Mouse (Mus musculus): ENCODE results near the gene Msl3l2.

Gene Msl3l2

DNA sequence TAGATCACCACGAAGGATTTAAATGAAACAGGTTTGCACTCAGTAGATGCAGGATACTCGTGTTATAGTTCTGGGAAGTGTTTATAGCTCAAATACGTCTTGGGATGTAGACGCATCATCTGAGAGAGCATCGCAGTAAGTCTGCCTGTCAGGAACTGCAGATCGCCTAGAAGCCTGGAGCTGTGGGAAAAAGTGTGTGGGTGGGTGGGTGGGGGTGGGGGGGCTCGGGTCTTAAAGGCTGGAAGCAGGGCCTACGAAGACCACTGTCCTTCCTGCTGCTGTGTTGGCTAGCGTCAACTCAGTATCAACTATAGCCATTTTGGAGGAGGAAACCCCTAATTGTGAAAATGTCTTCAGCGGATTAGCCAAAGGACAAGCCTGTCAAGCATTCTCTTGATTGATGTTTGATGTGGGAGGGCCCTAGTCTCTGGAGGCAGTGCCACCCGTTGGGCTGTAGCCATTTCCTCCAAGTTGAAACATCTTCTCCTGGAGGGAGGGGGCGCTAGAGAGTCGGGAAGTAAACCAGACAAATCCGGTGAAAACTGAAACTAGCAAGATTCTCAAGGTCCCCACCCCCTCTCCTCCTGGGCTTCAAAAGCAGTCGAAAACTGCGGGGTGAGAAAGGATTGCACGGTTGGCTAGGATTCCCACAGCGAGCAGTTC, at the start of gene Msl3l2:
Gene Msl3l2, plus strand, starts transcription at position 585 of the 663 bp plus-strand sequence.
- peak; percentile 86 for DNase-seq

DNA sequence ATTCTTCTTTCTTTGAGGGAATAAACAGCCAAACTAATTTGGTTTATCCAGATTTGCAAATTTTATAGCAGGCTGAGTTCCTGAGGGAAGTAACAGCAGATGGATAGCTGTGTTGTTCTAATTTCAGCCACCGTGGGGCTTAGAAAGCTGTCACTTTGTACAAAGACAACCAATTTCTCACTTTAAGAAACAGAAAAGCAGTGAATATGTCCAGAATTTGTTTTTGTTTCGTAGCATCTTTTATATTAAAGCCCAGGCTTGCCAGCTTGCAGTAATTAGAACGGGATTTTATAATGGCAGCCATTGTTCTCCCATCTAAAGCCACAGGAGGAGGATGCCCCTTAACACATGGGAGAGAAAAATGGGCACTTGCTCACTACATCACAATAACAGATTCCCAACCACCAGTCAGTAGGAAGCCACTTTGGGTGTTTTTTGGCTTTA, 47.7 kb upstream of the Msl3l2 start:
- DNase-seq: no peak

DNA sequence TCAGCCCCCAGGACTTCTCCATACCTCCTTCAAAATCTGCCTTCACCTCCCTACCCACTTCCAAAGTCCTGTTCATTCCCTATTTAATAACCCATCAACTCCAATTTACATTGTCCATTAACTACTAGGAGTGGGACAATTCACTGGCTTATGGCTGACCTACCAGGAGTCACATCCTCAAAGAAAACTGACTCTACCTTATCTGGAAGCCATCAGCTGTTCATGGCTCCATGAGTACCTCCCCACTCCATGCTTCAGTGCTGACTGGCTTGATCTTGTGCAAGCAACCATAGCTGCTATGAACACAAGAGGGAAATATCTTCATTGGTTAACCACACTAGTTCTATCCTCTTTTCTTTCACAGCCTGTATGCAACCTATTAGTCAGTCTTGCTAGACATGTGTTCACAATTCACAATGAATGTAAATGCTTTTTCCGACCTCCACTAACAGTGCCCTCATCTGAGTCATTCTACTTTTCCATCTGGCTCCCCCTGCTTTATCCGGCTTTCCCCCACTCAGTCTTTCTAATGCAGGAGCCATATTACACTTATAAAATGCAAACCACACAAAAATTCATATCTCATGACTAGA, 45.4 kb upstream of the Msl3l2 start:
- DNase-seq: no peak

DNA sequence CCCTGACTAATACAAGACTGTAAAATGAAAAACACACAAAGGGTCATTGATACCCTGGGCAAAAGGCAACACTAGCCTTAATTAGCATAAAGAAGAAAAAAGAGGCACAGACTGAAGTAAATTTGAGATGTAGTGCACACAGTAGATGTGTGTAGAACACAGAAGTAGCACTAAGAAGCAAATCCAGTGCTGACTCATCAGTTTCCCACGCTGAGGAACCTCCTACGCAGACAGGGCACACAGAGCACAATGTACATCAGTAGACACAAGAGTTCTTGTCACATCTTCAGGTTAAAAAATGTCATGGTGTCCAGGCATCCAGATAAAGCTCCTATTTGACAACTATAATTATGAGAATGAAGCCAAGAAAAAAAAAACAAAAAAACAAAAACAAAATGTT, 44.0 kb upstream of the Msl3l2 start:
- DNase-seq: no peak

DNA sequence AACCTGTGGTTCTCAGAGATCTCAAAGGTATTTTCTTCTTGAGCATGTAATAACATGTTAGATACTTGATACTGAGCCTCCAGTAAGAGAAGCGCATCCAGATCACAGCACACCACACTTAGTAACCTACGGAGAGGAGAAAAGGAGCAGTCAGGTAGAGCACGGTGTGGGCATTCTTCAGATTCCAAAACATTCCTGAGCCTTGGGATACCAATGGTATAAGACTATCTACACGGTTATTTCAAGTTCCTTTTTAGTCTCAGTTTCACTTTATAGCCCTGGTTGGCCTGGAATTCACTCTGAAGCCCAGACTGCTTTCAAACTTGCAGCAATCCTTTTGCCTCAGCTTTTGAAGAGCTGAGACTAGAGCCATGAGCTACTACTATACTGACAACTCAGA, 17.0 kb upstream of the Msl3l2 start:
- no peak for DNase-seq

DNA sequence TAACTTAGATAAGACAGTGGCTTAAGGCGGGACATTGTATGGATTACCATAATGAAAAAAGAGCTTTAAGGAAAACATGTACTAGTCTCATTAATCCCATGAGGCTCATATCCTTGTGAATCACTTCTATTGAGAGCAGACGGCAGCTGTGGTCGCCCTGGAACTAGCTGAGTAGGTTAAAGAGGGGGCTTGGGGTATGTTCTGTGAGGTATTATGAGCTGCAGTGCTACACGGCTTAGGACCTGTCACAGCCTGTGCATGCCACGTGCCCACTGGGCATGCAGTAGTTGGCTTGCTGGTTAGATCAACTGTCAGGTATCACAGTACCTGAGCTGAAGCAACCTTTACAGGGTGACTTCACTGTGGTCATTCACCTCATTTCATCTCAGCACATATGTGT, 12.1 kb upstream of the Msl3l2 start:
- no peak for DNase-seq

DNA sequence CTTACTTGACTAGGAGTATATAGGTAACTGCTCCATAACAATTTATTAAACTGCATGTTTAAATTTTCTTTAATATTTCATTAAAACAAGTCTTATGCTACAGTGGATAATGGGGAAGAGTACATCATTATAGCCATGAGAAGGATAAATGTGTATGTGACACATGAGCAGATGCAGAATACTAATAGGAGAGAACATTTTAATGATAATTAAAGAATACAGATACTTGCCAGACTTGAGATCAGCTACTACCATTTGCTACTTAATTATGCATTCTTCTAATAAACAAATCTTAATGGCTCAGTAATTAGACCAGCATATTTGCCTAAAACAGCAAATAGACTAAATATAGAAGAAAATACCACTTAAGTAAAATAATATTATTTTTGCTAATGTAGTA, 10.0 kb upstream of the Msl3l2 start:
- no peak for DNase-seq

DNA sequence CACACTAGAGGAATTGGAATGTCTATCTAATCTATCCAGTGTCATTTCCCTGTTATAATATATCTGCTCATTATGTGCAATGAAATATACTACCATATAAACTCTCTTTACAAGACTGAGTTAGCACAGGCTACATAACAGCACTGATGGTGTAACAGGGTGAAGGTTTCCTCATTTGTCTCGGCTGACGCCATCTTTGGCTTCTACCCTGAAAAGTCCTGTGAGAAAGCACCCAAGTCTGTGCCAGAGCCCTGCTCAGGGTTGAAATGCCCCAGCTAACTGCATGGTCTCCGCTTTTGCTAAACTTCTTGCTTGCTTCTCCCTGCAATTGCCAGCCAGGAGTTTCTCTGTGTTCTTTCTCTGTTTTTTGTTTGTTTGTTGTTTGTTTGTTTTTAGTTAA, 7.6 kb upstream of the Msl3l2 start:
- no peak for DNase-seq

DNA sequence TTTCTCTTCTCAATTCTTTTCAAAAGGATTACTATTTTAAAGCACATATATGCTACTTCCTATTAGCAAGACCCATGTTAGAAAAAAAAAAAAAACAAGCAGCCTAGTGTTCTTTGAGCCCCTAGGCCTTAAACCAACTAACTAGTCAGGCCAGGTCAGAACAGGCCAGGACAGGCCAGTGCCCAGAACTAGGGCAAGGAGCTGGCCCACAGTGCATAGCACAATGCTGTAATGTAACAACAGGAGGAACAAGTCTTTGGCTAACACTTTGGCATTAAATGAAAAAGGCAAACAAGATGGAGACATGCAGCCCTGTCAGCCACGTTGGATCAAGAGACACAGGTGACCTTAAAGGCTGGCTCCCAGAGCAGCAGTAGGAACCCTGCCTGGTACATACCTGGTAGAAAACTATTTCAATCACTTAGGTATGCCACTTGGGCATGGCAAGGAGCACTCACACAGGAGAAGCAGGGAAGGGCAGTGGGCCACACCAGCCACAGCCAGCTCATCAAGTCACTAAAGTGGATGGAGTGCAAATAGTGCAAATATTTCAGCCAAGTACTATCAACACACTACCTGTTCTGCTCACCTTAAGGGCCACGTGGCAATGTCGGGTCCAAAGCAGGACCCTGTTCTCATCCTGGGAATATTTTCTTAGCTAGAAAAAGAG, 6.9 kb upstream of the Msl3l2 start:
- DNase-seq: no peak

DNA sequence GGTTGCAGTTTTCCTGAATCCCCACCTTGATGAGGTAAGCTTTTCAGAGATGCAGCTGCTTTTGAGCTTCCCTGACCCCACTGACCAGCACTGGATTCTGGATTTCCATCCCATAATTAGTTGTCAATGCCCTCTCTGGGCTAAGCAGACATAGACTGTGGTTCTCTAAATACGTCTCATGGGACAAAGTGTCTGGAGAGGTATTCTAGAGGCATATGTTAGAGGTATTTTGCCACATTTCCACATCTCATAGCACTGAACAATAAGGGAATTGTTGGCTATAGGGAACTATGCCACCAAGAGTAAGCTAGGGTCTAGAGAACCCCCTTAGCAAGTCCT, 248 bp downstream of the Msl3l2 start:
- DNase-seq: no peak

DNA sequence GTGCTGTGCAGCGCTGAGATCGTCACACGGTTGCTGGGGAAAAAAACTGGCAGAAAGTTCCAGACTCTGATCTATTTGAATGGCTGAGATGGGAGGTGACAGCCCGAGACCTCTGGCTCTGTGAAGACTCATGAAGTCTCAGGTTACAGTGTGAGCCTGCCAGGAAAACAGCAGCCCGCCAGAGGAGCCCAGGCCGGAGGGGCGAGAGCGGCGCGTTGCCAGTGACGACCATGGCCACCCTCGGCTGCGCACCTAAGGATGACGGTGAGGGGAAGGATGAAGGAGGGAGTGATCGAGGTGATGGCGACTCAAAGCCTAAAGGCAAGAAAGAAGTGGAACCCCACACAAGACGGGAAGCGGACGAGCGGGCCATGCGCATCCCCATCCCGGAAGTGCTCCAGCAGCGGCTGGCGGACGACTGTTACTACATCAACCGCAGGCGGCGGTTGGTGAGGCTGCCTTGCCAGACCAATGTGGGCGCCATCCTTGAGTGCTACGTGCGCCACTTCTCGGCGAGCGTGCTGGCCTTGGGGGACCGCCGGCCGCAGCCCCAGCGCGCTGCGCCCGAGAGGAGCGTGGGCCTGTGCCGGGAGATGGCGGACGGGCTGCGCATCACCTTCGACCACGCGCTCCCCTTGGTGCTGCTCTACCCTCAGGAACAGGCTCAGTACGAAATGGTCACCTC, 8.4 kb downstream of the Msl3l2 start:
- DNase-seq: peak; percentile 70 to 78

DNA sequence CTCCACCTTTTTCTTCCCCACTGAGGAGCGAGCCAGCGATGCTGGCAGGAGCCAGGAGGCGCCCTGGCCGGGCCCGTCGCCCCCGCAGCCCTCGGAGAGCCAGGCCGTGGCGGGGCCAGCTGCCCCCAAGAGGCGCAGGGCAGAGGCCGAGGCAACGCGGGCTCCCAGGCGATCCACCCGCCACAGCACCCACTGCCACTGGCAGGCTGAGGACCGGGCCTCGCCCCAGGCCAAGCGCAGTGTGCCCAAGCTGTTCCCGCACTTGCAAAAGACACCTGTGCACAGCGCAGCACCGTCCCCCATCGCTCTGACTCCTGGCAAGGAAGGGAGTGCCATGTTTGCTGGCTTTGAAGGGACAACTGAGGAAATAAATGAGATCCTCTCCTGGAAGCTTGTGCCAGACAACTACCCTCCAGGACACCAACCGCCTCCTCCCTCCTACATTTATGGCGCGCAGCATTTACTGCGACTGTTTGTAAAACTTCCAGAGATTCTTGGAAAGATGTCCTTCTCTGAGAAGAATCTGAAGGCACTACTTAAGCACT, 9.0 kb downstream of the Msl3l2 start:
- peak in 1 of 2 experiments; percentile 45 for DNase-seq

DNA sequence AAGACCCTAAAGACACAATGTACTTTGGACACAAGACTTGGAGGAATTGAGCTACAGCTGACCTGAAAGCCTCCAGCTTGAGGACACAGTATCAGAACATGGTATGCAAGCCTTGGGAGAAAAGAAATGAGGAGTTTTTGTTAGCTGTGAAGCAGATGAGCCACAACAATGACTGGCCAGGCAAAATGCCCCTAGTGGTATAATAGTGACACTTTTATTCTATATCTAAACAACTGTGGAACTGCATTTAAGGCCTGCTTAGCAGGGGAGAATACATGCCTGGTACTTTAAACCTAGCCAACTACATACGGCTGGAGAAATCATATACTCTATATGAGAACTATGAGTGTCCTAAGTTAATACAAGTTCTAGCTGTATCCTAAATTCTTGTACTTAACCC, 20.3 kb downstream of the Msl3l2 start:
- DNase-seq: no peak

DNA sequence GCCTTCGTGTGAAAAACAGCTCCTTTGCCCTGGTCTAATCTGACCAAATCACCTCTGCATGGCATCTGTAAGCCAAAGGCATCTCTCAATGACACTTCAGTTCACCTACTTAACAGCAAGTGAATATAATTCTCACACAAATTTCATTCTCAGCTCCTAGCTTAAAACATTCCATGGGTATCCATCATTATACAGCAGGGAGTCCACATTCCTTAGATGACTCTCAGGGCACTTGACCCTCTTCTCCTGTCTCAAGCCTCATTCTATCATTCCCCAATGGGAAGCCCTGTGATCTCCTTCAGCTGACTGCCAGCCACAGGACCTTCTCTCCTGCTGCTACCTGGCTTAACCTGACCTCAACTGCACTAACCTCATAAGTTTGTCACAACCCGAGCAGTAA, 22.9 kb downstream of the Msl3l2 start:
- no peak for DNase-seq

DNA sequence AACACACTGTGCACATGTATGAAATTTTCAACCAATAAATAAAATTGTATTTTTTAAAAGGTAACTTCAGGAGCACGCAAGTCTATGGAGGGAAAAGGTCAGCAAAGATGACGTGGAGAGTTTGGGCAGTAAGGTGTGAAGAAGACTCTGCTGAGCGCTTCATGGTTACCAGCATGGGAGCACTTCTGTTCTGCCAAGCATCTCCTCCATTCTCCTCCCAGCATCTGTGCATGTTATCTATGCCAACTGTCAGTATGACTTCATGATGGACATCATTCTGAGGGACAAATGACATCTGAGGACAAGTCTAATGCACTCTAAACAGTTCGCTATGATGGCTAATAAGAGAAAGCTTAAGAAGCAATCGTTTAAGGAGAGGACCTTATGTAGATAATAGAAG, 30.5 kb downstream of the Msl3l2 start:
- DNase-seq: no peak

DNA sequence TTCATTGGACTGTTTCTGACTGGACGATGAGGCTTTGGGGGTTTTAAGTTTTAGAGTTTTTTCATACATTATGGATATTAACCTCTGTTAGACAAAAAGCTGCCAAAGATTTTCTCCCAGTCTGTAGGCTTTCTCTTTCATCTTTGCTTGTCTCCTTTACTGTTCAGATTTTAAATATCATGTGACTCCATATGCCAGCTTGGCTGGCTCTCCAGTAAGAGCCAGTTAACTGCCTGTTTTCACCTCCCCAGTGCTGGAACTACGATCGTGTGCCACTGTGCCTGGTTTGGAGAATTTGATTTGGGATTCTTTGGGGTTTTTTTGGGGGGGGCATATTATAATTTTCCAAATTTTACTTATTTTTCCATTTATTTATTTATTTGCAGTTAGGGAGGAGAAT, 42.2 kb downstream of the Msl3l2 start:
- DNase-seq: no peak

DNA sequence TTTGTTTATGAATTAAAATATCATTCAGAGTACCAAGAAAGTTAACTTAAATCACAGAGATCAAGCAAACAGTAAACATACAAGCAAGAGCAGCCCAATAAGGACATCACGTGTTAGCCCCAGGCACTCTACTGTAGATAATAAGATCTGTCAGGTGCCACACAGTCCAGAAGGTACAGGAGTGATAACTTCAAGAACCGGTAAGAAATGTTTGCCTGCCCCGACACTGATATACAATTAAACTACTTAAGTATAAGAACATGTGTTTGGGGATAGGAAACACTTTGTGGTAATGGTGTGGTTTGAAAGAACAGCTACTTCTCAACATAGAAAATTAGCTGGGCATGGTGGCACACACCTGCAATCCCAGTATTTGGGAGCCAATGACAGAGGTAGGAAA, 50.2 kb downstream of the Msl3l2 start:
- DNase-seq: no peak

DNA sequence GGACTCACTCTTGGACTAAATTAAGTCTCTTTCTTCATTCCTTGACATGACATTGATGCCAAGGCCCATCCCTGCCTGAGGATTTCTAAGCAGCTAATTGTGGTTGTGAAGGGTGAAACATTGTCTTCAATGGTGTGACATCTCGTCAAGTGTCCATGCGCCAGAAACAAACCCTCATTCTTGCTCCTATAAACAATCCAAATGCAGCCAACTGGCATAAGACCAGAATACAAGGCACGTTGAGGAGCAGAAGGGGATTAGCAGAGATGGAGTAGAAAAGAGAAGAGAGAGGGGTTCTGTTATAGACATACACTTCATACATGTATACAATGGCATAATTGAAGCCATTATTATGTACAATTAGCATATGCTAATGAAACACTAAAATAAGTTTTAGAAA, 51.5 kb downstream of the Msl3l2 start:
- no peak for DNase-seq

DNA sequence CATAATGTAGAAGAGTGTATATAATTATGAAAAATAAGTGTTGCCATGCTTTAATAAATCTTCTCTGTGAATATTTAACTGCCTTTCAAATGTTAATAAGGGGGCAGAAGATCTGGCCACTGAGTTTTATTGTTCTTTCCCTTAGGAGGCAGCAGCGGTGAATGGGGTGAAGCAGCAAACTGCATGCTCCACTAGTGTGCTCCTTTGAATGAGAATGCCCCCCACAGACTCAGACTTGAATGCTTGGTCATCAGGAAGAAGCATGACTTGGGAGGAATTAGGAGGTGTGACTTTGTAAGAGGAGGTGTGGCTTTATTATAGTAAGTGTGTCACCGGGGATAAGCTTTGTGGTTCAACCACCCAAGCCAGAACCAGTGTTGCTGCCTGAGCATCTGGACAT, 52.0 kb downstream of the Msl3l2 start:
- no peak for DNase-seq

DNA sequence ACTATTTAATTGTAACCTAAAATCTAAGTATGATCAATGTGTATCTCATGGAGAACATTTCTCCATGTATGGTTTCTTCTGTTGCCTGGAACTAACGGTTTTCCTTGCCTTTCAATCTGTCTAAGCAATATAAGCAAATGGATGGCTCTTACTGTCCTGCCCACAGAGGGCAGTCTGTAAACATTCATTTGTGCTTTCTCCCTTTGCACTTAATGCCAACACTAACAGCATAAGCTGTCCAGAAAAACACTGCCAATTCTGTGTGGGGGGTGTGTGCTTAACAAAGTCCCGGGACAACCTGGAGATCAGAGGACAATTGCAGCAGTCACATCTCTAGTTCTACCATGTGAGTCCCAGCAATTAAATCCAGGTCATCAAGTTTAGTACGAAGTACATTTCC, 57.7 kb downstream of the Msl3l2 start:
- DNase-seq: no peak

DNA sequence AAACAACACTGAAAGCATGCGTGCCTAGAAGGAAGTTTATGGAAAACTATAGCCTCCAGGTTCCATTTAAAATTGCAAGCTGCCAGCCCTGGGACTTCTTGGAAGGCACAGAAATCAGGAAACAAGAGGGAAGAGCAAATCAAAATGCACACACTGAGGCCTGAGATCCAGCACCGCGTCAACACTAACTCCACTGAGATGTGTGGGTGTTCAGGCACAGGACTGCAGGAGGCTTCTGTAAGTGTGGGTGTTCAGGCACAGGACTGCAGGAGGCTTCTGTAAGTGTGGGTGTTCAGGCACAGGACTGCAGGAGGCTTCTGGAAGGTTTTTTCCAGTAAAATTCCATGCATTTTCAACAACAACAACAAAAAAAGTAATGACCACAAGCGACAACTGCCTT, 59.0 kb downstream of the Msl3l2 start:
- no peak for DNase-seq
